Mouse (Mus musculus) heart, embryonic 15.5 days (tissue): ENCODE measurements around the gene Nckipsd. TPM values are rescaled to one million over a fixed set of nuclear protein-coding genes. Genes with fewer than 3 reads are reported as not detected.

Source experiments
- ATAC-seq: fragments of 200-750 bp; cut with Nextera tagmentation; replicated peaks from 2 replicates; pipeline ENCODE4 v1.8.0; 2017; ENCODE audit warnings: low read depth, moderate TSS enrichment; ENCODE audit not compliant: insufficient number of reproducible peaks, insufficient read depth, low FRiP score
- H3K27ac ChIP-seq: fragments of 300-500 bp; sonication (generic); 2 replicates; pipeline ENCODE4 v1.5.1; 2015; ENCODE audit warnings: mild to moderate bottlenecking, inconsistent platforms
- H3K27me3 ChIP-seq: fragments of 300-500 bp; sonication (generic); 2 replicates; pipeline ENCODE4 v1.6.1; 2015; ENCODE audit warnings: inconsistent platforms
- H3K36me3 ChIP-seq: fragments of 300-500 bp; sonication (generic); 2 replicates; pipeline ENCODE4 v1.6.1; 2015; ENCODE audit warnings: mild to moderate bottlenecking, inconsistent platforms
- H3K4me1 ChIP-seq: fragments of 300-500 bp; sonication (generic); replicated peaks from 2 replicates; pipeline ENCODE4 v1.6.1; 2015; ENCODE audit warnings: inconsistent platforms
- H3K4me2 ChIP-seq: fragments of 300-500 bp; sonication (generic); 2 replicates; pipeline ENCODE4 v1.6.1; 2015; ENCODE audit warnings: inconsistent platforms, mild to moderate bottlenecking, moderate library complexity
- H3K4me3 ChIP-seq: fragments of 300-500 bp; sonication (generic); 2 replicates; pipeline ENCODE4 v1.5.1; 2015; ENCODE audit warnings: mild to moderate bottlenecking, inconsistent platforms
- H3K9ac ChIP-seq: fragments of 300-500 bp; sonication (generic); 2 replicates; pipeline ENCODE4 v1.6.1; 2015; ENCODE audit warnings: mild to moderate bottlenecking, inconsistent platforms
- H3K9me3 ChIP-seq: fragments of 300-500 bp; sonication (generic); replicated peaks from 2 replicates; pipeline ENCODE4 v1.6.1; 2016; ENCODE audit warnings: inconsistent platforms
- WGBS: fragments of 180-500 bp; shearing (Covaris S2); methylation state at CpG from one replicate; pipeline ENCODE4 v1.1.7; 2015; ENCODE audit warnings: mixed read lengths; 5-methylcytosine and 5-hydroxymethylcytosine counted together
- polyA plus RNA-seq: library from polyadenylated mRNA; unstranded; fragments of >200 nt; fragmentation: Nextera tagmentation; extraction: Ambion mirVana; gene quantifications from 2 replicates; pipeline ENCODE4 v1.2.1, GENCODE M21; 2015

Gene Nckipsd
- polyA plus RNA-seq, 1 experiment from 2014 or later: 9.7 TPM

GRCm38 (mm10) chr9:108785416-108785815 lies 22.8 kb upstream of the Nckipsd start:
- H3K4me2 ChIP-seq: peak overlapping the region; percentile 73
- H3K4me3 ChIP-seq: peak overlapping the region; percentile 98; the same call in 1 of the 2 replicates
- no peaks in the 10 kb centered on the region for H3K27me3 ChIP-seq
- no peaks in the 10 kb centered on the region for H3K9me3 ChIP-seq
- H3K4me1 ChIP-seq: peaks cover 58% of the 10 kb centered on the region
- no peak for ATAC-seq
- no peak overlapping the region for H3K9ac ChIP-seq
- no peak overlapping the region for H3K27ac ChIP-seq
- 0 out of 2 replicates have a peak, but pooled peaks cover 3% of the 10 kb centered on the region for H3K36me3 ChIP-seq

GRCm38 (mm10) chr9:108786494-108786893 lies 21.7 kb upstream of the Nckipsd start:
- Histone ChIP-seq H3K4me1 (peaks cover 55% of the 10 kb centered on the region), H3K4me3 (no peak overlapping the region), H3K9ac (no peak overlapping the region), H3K27ac (no peak overlapping the region), H3K36me3 (0 out of 2 replicates have a peak, but pooled peaks cover 3% of the 10 kb centered on the region), H3K4me2 (peak overlapping the region; percentile 12; the same call in 1 of the 2 replicates), H3K9me3 (no peaks in the 10 kb centered on the region), H3K27me3 (no peaks in the 10 kb centered on the region)
- 64% methylated on average over 1 of the region's 1 CpGs for WGBS
- no peak for ATAC-seq

GRCm38 (mm10) chr9:108787080-108787479 lies 21.1 kb upstream of the Nckipsd start:
- Histone ChIP-seq H3K4me1 (peaks cover 59% of the 10 kb centered on the region), H3K36me3 (0 out of 2 replicates have a peak, but pooled peaks cover 3% of the 10 kb centered on the region), H3K9ac (no peak overlapping the region), H3K4me3 (no peak overlapping the region), H3K27ac (no peak overlapping the region), H3K27me3 (no peaks in the 10 kb centered on the region), H3K9me3 (no peaks in the 10 kb centered on the region), H3K4me2 (no peak overlapping the region)
- no peak for ATAC-seq
- WGBS: 92% methylated on average over 2 of the region's 2 CpGs

- no peak overlapping the region for H3K27ac ChIP-seq
- 71% methylated on average over 3 of the region's 3 CpGs for WGBS
- H3K9ac ChIP-seq: no peak overlapping the region
- peaks cover 60% of the 10 kb centered on the region for H3K4me1 ChIP-seq
- H3K4me3 ChIP-seq: no peak overlapping the region
- H3K36me3 ChIP-seq: 0 out of 2 replicates have a peak, but pooled peaks cover 3% of the 10 kb centered on the region
- H3K4me2 ChIP-seq: no peak overlapping the region
- no peak for ATAC-seq
- H3K27me3 ChIP-seq: no peaks in the 10 kb centered on the region
- no peaks in the 10 kb centered on the region for H3K9me3 ChIP-seq
Measured at GRCm38 (mm10) chr9:108788713-108789112, 19.5 kb upstream of the Nckipsd start.

- no peak overlapping the region for H3K27ac ChIP-seq
- peaks cover 5% of the 10 kb centered on the region for H3K36me3 ChIP-seq
- H3K27me3 ChIP-seq: no peaks in the 10 kb centered on the region
- H3K4me1 ChIP-seq: peaks cover 67% of the 10 kb centered on the region
- no peak overlapping the region for H3K4me3 ChIP-seq
- ATAC-seq: no peak
- no peak overlapping the region for H3K4me2 ChIP-seq
- H3K9me3 ChIP-seq: no peaks in the 10 kb centered on the region
- H3K9ac ChIP-seq: no peak overlapping the region
- 60% methylated on average over 1 of the region's 1 CpGs for WGBS
Measured at GRCm38 (mm10) chr9:108792307-108792706, 15.9 kb upstream of the Nckipsd start.

- Histone ChIP-seq H3K27ac (no peak overlapping the region), H3K27me3 (no peaks in the 10 kb centered on the region), H3K4me1 (peaks cover 70% of the 10 kb centered on the region), H3K9ac (no peak overlapping the region), H3K4me3 (no peak overlapping the region), H3K9me3 (no peaks in the 10 kb centered on the region), H3K36me3 (peaks cover 9% of the 10 kb centered on the region), H3K4me2 (no peak overlapping the region)
- no peak for ATAC-seq
- WGBS: 60% methylated on average over 3 of the region's 3 CpGs
Measured at GRCm38 (mm10) chr9:108792730-108793129, 15.4 kb upstream of the Nckipsd start.

- no peaks in the 10 kb centered on the region for H3K9me3 ChIP-seq
- H3K36me3 ChIP-seq: peaks cover 32% of the 10 kb centered on the region
- WGBS: 65% methylated on average over 2 of the region's 2 CpGs
- H3K4me2 ChIP-seq: peak overlapping the region; percentile 20; the same call in 1 of the 2 replicates
- H3K4me1 ChIP-seq: peaks cover 50% of the 10 kb centered on the region
- H3K9ac ChIP-seq: no peak overlapping the region
- no peaks in the 10 kb centered on the region for H3K27me3 ChIP-seq
- ATAC-seq: no peak
- no peak overlapping the region for H3K4me3 ChIP-seq
- 0 out of 2 replicates have a peak overlapping the region, but pooled peaks have one; percentile 2 for H3K27ac ChIP-seq
Measured at GRCm38 (mm10) chr9:108795281-108795680, 12.9 kb upstream of the Nckipsd start.

- Histone ChIP-seq H3K27ac (peak overlapping the region; percentile 62), H3K27me3 (no peaks in the 10 kb centered on the region), H3K36me3 (peaks cover 34% of the 10 kb centered on the region), H3K4me1 (peaks cover 50% of the 10 kb centered on the region), H3K9me3 (no peaks in the 10 kb centered on the region), H3K4me3 (no peak overlapping the region), H3K4me2 (peak overlapping the region; percentile 20), H3K9ac (no peak overlapping the region)
- 35% methylated on average over 11 of the region's 11 CpGs for WGBS
- peak; percentile 63 for ATAC-seq
Measured at GRCm38 (mm10) chr9:108795762-108796161, 12.4 kb upstream of the Nckipsd start.

- Histone ChIP-seq H3K9ac (no peak overlapping the region), H3K27ac (peak overlapping the region; percentile 62), H3K27me3 (no peaks in the 10 kb centered on the region), H3K4me1 (peaks cover 50% of the 10 kb centered on the region), H3K4me3 (no peak overlapping the region), H3K4me2 (peak overlapping the region; percentile 20; the same call in 1 of the 2 replicates), H3K36me3 (peaks cover 36% of the 10 kb centered on the region), H3K9me3 (no peaks in the 10 kb centered on the region)
- WGBS: 62% methylated on average over 4 of the region's 4 CpGs
- no peak for ATAC-seq
Measured at GRCm38 (mm10) chr9:108796351-108796981, 11.7 kb upstream of the Nckipsd start.

- peak overlapping the region; percentile 62 for H3K27ac ChIP-seq
- H3K4me1 ChIP-seq: peaks cover 42% of the 10 kb centered on the region
- no peaks in the 10 kb centered on the region for H3K9me3 ChIP-seq
- no peak overlapping the region for H3K4me2 ChIP-seq
- H3K27me3 ChIP-seq: no peaks in the 10 kb centered on the region
- H3K4me3 ChIP-seq: no peak overlapping the region
- peaks cover 46% of the 10 kb centered on the region for H3K36me3 ChIP-seq
- no peak for ATAC-seq
- H3K9ac ChIP-seq: no peak overlapping the region
- WGBS: 84% methylated on average over 7 of the region's 7 CpGs
Measured at GRCm38 (mm10) chr9:108797477-108797876, 10.7 kb upstream of the Nckipsd start.

GRCm38 (mm10) chr9:108798508-108799075 lies 9.6 kb upstream of the Nckipsd start:
- Histone ChIP-seq H3K36me3 (peaks cover 54% of the 10 kb centered on the region), H3K9me3 (no peaks in the 10 kb centered on the region)
- whole genome bisulfite sequencing: 69% methylated on average over 5 of the region's 5 CpGs

GRCm38 (mm10) chr9:108799564-108799963 lies 8.6 kb upstream of the Nckipsd start:
- Histone ChIP-seq H3K27ac (no peak overlapping the region), H3K27me3 (no peaks in the 10 kb centered on the region), H3K9ac (no peak overlapping the region), H3K9me3 (no peaks in the 10 kb centered on the region), H3K36me3 (peaks cover 64% of the 10 kb centered on the region), H3K4me3 (no peak overlapping the region), H3K4me1 (peaks cover 31% of the 10 kb centered on the region), H3K4me2 (no peak overlapping the region)
- ATAC-seq: no peak
- 80% methylated on average over 3 of the region's 3 CpGs for WGBS

More at GRCm38 (mm10) chr9:108798508-108799075, 9.6 kb upstream of the Nckipsd start:
- no peak overlapping the region for H3K4me2 ChIP-seq
- H3K27me3 ChIP-seq: no peaks in the 10 kb centered on the region
- H3K27ac ChIP-seq: no peak overlapping the region
- no peak overlapping the region for H3K9ac ChIP-seq
- H3K4me1 ChIP-seq: peaks cover 38% of the 10 kb centered on the region
- no peak for ATAC-seq
- H3K4me3 ChIP-seq: no peak overlapping the region
